8 mouse cellular contexts compared by ENCODE assay signal in the genomic region with DNA sequence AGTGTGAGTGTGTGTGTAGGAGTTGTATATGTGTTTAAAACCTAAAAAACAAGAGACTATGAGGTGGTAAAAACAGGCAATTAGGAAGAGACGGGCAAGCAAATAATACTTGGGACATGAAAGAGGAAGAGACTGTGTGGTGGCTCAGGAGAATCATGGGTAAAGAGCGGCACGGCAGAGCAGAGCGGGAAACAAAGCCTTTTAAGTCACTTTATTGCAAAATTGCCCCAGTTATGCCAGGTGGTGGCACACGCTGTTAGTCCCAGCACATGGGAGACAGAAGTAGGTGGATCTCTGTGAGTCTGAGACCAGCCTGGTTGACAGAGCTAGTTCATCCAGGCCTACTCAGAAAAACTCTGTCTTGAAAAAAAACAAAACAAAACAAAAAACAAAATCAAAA. TPM values are rescaled to one million over a fixed set of nuclear protein-coding genes. Genes with fewer than 3 reads are reported as not detected.
A peak's percentile ranks its signal among the peaks of the same experiment; 100 is the strongest.
DNase-seq lines count a peak whose midpoint lies in the region.
"Had no signal": no experiment of that assay in that cellular context is flagged by ENCODE, and none has a peak within 500 bp of the region (broad histone marks: within the 10 kb centered on the region; RNA-seq: fewer than 3 reads in every experiment).

No protein-coding gene starts in this region.

- peak; percentile 49 for DNase-seq in B cell, adult 2 months
- peak; percentile 3 to 22 for DNase-seq in CD8-positive naive resting alpha-beta T cell, adult 2 months (ENCODE audit: low read depth in 2 of 2, low spot score in 2 of 2)
- DNase-seq in lung, postnatal 4 days = peak; percentile 11 to 23
- DNase-seq in thymus, adult 18-20 months = peak; percentile 64 to 69
- no peak for DNase-seq in cerebellum, postnatal 14 days
- no peak for DNase-seq in left cerebral cortex, adult 8-10 months (ENCODE audit: low spot score in 2 of 2)
- no peak for DNase-seq in kidney, postnatal 25 days
- DNase-seq: kidney, adult 8-10 months had no signal

RNA-seq across cellular contexts. Expression of a gene that starts 5.8 kb away (rescaled TPM):
- under 1 TPM; 0.53 to 0.89 (median 0.58) TPM for total RNA-seq in left cerebral cortex, adult 8-10 months (2022)

RNA-seq across cellular contexts. Expression of a gene that starts 32.7 kb away (rescaled TPM):
- 10 to 100 TPM; 35.0 to 40.4 (median 37.2) TPM for total RNA-seq in left cerebral cortex, adult 8-10 months (2022)

Comparison
In these comparisons a context has a peak if more than half of its experiments do, and no peak if none do; other contexts are left out.
1. DNase-seq: peak in B cell, adult 2 months (2 of 2), CD8-positive naive resting alpha-beta T cell, adult 2 months (2 of 2), lung, postnatal 4 days (2 of 2) and thymus, adult 18-20 months (2 of 2); none in cerebellum, postnatal 14 days (0 of 2), left cerebral cortex, adult 8-10 months (0 of 2) and kidney, postnatal 25 days (0 of 2).